Mouse (Mus musculus): ENCODE data around the gene Fryl. TPM values are rescaled to one million over a fixed set of nuclear protein-coding genes. Genes with fewer than 3 reads are reported as not detected.

Fryl gene
- polyA plus RNA-seq, 1 experiment from 2014 or later: 48.3 TPM

DNA sequence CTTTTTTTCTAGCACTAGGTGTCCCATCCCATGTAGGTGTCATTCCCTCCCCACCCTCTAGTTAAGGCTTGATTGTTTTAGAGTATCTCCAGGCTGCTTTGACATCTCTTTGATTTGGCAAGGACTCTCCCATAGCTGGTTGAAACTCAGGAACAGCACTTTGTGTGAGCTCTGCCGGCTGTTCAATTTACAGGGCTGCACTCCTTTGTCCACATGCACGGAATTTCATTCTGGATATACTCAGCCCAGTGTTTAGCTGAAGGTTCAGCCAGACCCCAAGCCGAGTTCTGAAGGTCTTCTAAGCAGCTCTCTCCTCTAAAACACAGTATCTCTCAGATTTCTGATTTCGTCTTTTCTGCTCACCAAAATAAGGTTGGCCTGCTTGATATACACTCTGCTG is 284.0 kb downstream of the Fryl start:
- H3K36me3 ChIP-seq: peaks cover 27% of the 10 kb centered on the region
- no peaks in the 10 kb centered on the region for H3K4me1 ChIP-seq
- no peaks in the 10 kb centered on the region for H3K9me3 ChIP-seq
- H3K9ac ChIP-seq (replicated peaks): no peak overlapping the region
- no peaks in the 10 kb centered on the region for H3K27me3 ChIP-seq
- WGBS: 53% methylated on average over 4 of the region's 4 CpGs
- ATAC-seq (replicated peaks): no peak
- H3K4me3 ChIP-seq: no peak overlapping the region
- H3K4me2 ChIP-seq (replicated peaks): no peak overlapping the region
- no peak overlapping the region for H3K27ac ChIP-seq (replicated peaks)

Other genes with a start within 250 kb of the Fryl start
- 15.6 and 18.5 TPM in 2 replicates for gene Slc10a4, start 249.7 kb downstream of the Fryl start, polyA plus RNA-seq (2015; fragmentation: Nextera tagmentation; extraction: Ambion mirVana)
- 267 and 268 TPM in 2 replicates for gene Ociad1, start 36.2 kb upstream of the Fryl start, polyA plus RNA-seq (2015; fragmentation: Nextera tagmentation; extraction: Ambion mirVana)
- gene Ociad2, start 84.4 kb upstream of the Fryl start, polyA plus RNA-seq (2015; fragmentation: Nextera tagmentation; extraction: Ambion mirVana): 21.1 and 22.2 TPM in 2 replicates
- gene Cwh43, start 149.5 kb upstream of the Fryl start, polyA plus RNA-seq (2015; fragmentation: Nextera tagmentation; extraction: Ambion mirVana): 0.06 and 0.08 TPM in 2 replicates
- gene Dcun1d4, start 224.4 kb upstream of the Fryl start, polyA plus RNA-seq (2015; fragmentation: Nextera tagmentation; extraction: Ambion mirVana): 41.5 and 45.3 TPM in 2 replicates

Measured in forebrain, embryonic 15.5 days (tissue).